Mouse (Mus musculus) myocyte (in vitro differentiated cells): Measurements from ENCODE around the gene Scand1. TPM values are rescaled to one million over a fixed set of nuclear protein-coding genes. Genes with fewer than 3 reads are reported as not detected.

ENCODE experiments used
- H3K27me3 ChIP-seq: one replicate; pipeline ENCODE4 v1.6.1; 2011; ENCODE audit not compliant: control insufficient read depth, insufficient read depth, insufficient read length
- H3K36me3 ChIP-seq: one replicate; pipeline ENCODE4 v1.6.1; 2011; ENCODE audit not compliant: control insufficient read depth, insufficient read depth
- H3K4me2 ChIP-seq: one replicate; pipeline ENCODE4 v1.6.1; 2011; ENCODE audit warnings: low read depth, control low read depth
- H3K4me3 ChIP-seq: one replicate; pipeline ENCODE4 v1.5.1; 2011; ENCODE audit warnings: mild to moderate bottlenecking, control low read depth, moderate library complexity
- H3K79me2 ChIP-seq: one replicate; pipeline ENCODE4 v1.6.1; 2011; ENCODE audit not compliant: control insufficient read depth, insufficient read depth
- H3ac ChIP-seq: one replicate; pipeline ENCODE4 v1.6.1; 2011; ENCODE audit not compliant: control insufficient read depth, insufficient read length
- CEBPB ChIP-seq: IDR thresholded peaks from 2 replicates; pipeline ENCODE4 v1.6.1; 2011; ENCODE audit warnings: mild to moderate bottlenecking, moderate library complexity; ENCODE audit not compliant: poor library complexity, insufficient read depth, severe bottlenecking
- E2F4 ChIP-seq: IDR thresholded peaks from one replicate; pipeline ENCODE4 v1.6.1; 2011; ENCODE audit warnings: mild to moderate bottlenecking, control low read depth, moderate library complexity; ENCODE audit not compliant: insufficient read depth
- MAX ChIP-seq: IDR thresholded peaks from one replicate; pipeline ENCODE4 v1.6.1; 2011; ENCODE audit warnings: low read depth, mild to moderate bottlenecking, control low read depth
- MYOD1 ChIP-seq, 3 experiments: IDR thresholded peaks; one replicate each; pipeline ENCODE4 v1.6.1; 2011; ENCODE audit warnings: control low read depth in 2 of 3, low read depth in 2 of 3, mild to moderate bottlenecking in 2 of 3, moderate library complexity in 1 of 3; ENCODE audit not compliant: insufficient read length in 2 of 3, control insufficient read depth in 1 of 3
- MYOG ChIP-seq, 3 experiments: IDR thresholded peaks; one replicate each; pipeline ENCODE4 v1.6.1; 2011; ENCODE audit warnings: control low read depth in 2 of 3, low read depth in 2 of 3, mild to moderate bottlenecking in 2 of 3; ENCODE audit not compliant: insufficient read length in 2 of 3, control insufficient read depth in 1 of 3, insufficient read depth in 1 of 3
- POLR2A ChIP-seq: IDR thresholded peaks from one replicate; pipeline ENCODE4 v1.6.1; 2011; ENCODE audit warnings: low read depth, mild to moderate bottlenecking, control low read depth, moderate library complexity; ENCODE audit not compliant: insufficient read length
- POLR2AphosphoS2 ChIP-seq: IDR thresholded peaks from one replicate; pipeline ENCODE4 v1.6.1; 2011; ENCODE audit warnings: low read depth, control low read depth; ENCODE audit not compliant: insufficient read length
- REST ChIP-seq: IDR thresholded peaks from one replicate; pipeline ENCODE4 v1.6.1; 2011; ENCODE audit warnings: mild to moderate bottlenecking, control low read depth, moderate library complexity; ENCODE audit not compliant: insufficient read depth, insufficient read length
- SRF ChIP-seq: IDR thresholded peaks from one replicate; pipeline ENCODE4 v1.6.1; 2011; ENCODE audit warnings: low read depth; ENCODE audit not compliant: control insufficient read depth, insufficient read length
- TCF12 ChIP-seq: IDR thresholded peaks from one replicate; pipeline ENCODE4 v1.6.1; 2011; ENCODE audit warnings: mild to moderate bottlenecking, control low read depth; ENCODE audit not compliant: poor library complexity, insufficient read depth, severe bottlenecking
- TCF3 ChIP-seq: IDR thresholded peaks from one replicate; pipeline ENCODE4 v1.6.1; 2011; ENCODE audit warnings: low read depth, control low read depth; ENCODE audit not compliant: insufficient read length
- USF1 ChIP-seq: IDR thresholded peaks from one replicate; pipeline ENCODE4 v1.6.1; 2011; ENCODE audit warnings: low read depth, mild to moderate bottlenecking, control low read depth, moderate library complexity
- polyA plus RNA-seq: library from polyadenylated mRNA; unstranded; fragments of >200 nt; fragmentation: generic; extraction: Trizol; gene quantifications from one replicate; pipeline ENCODE4 v1.2.1, GENCODE M21; 2012; ENCODE audit warnings: missing spikeins

Scand1 gene
- polyA plus RNA-seq, 1 experiment: 167 TPM

GRCm38 (mm10) chr2:156304351-156304750, 8.2 kb downstream of the Scand1 start:
- no peaks in the 10 kb centered on the region for H3K27me3 ChIP-seq
- H3K36me3 ChIP-seq: peaks cover 17% of the 10 kb centered on the region
- H3K4me3 ChIP-seq: no peak overlapping the region
- TF ChIP-seq REST (no peak), TCF12 (no peak), MYOG (IDR thresholded peaks at IDR 0.05; ENCODE audit: control insufficient read depth in 1 of 3, insufficient read depth in 1 of 3, insufficient read length in 2 of 3, low read depth in 2 of 3) (no peak), POLR2A (no peak), TCF3 (no peak), E2F4 (no peak), CEBPB (no peak), SRF (no peak), USF1 (no peak)
- no peaks in the 10 kb centered on the region for H3K79me2 ChIP-seq
- H3K4me2 ChIP-seq: no peak overlapping the region
- H3ac ChIP-seq: no peak overlapping the region

- TF ChIP-seq TCF3: no peak
- Histone ChIP-seq H3K36me3 (peaks cover 22% of the 10 kb centered on the region), H3K4me2 (no peak overlapping the region), H3K27me3 (no peaks in the 10 kb centered on the region), H3K4me3 (no peak overlapping the region), H3K79me2 (no peaks in the 10 kb centered on the region), H3ac (no peak overlapping the region)
Measured at GRCm38 (mm10) chr2:156302063-156302462, 10.4 kb downstream of the Scand1 start.

GRCm38 (mm10) chr2:156298458-156298857, 14.0 kb downstream of the Scand1 start:
- Histone ChIP-seq H3K79me2 (no peaks in the 10 kb centered on the region), H3K27me3 (no peaks in the 10 kb centered on the region), H3ac (no peak overlapping the region), H3K36me3 (peaks cover 17% of the 10 kb centered on the region), H3K4me3 (no peak overlapping the region), H3K4me2 (no peak overlapping the region)
- TF ChIP-seq SRF: no peak
- TF ChIP-seq TCF12: no peak
- no peak for TF ChIP-seq REST
- no peak for TF ChIP-seq MAX
- no peak for TF ChIP-seq POLR2A
- peak in 2 of 3 experiments; percentile 20 to 70 for TF ChIP-seq MYOG (IDR thresholded peaks at IDR 0.05; ENCODE audit: control insufficient read depth in 1 of 3, insufficient read depth in 1 of 3, insufficient read length in 2 of 3, low read depth in 2 of 3)
- TF ChIP-seq TCF3: no peak
- TF ChIP-seq MYOD1 (IDR thresholded peaks at IDR 0.05; ENCODE audit: control insufficient read depth in 1 of 3, insufficient read length in 2 of 3, low read depth in 2 of 3): no peak

GRCm38 (mm10) chr2:156297653-156298052, 14.9 kb downstream of the Scand1 start:
- Histone ChIP-seq H3K27me3 (no peaks in the 10 kb centered on the region), H3K4me2 (no peak overlapping the region), H3K4me3 (no peak overlapping the region), H3K36me3 (peaks cover 14% of the 10 kb centered on the region), H3ac (no peak overlapping the region), H3K79me2 (no peaks in the 10 kb centered on the region)
- TF ChIP-seq MYOD1 (IDR thresholded peaks at IDR 0.05; ENCODE audit: control insufficient read depth in 1 of 3, insufficient read length in 2 of 3, low read depth in 2 of 3) (no peak), TCF3 (no peak), POLR2AphosphoS2 (no peak), SRF (no peak), CEBPB (no peak), REST (no peak), TCF12 (no peak), E2F4 (no peak), USF1 (no peak)

GRCm38 (mm10) chr2:156296190-156296589, 16.3 kb downstream of the Scand1 start:
- no peaks in the 10 kb centered on the region for H3K27me3 ChIP-seq
- H3K4me3 ChIP-seq: no peak overlapping the region
- no peak overlapping the region for H3K4me2 ChIP-seq
- H3K79me2 ChIP-seq: no peaks in the 10 kb centered on the region
- no peak overlapping the region for H3ac ChIP-seq
- TF ChIP-seq POLR2A (no peak), MAX (no peak), USF1 (no peak), TCF3 (no peak), MYOD1 (IDR thresholded peaks at IDR 0.05; ENCODE audit: control insufficient read depth in 1 of 3, insufficient read length in 2 of 3, low read depth in 2 of 3) (no peak), CEBPB (no peak), TCF12 (no peak)
- H3K36me3 ChIP-seq: peaks cover 14% of the 10 kb centered on the region
